ENCODE assay signal across 1 mouse cellular context in genomic region chr9:20751477-20752029, GRCm38 (mm10).
A peak's percentile ranks its signal among the peaks of the same experiment; 100 is the strongest.
TF ChIP-seq lines count a peak whose summit lies in the region.

No protein-coding gene starts in this region.

TF ChIP-seq in MEL, 35 proteins besides CTCF, POLR2A, EP300 and RAD21 (continued from another document):
- TF ChIP-seq MEF2A (IDR thresholded peaks at IDR 0.05; ENCODE audit: extremely low read depth, insufficient replicate concordance, low read depth, low read length, poor library complexity, severe bottlenecking) (no peak), ELF1 (IDR thresholded peaks at IDR 0.05; ENCODE audit: low read depth, low read length) (peak; percentile 69; the same call in 1 of the 2 replicates), MAFK (IDR thresholded peaks at IDR 0.05; ENCODE audit: borderline replicate concordance, low read depth, low read length) (no peak)
